Mouse (Mus musculus) adrenal gland, postnatal 14 days (tissue): ENCODE results near the gene Glb1l. TPM values are rescaled to one million over a fixed set of nuclear protein-coding genes. Genes with fewer than 3 reads are reported as not detected.
A peak's percentile ranks its signal among the peaks of the same experiment; 100 is the strongest.
"Not testable (repeated sequence)": the region's sequence is repeated elsewhere in the genome, so short reads cannot be mapped to it uniquely, and the experiment has no call there.

Experiments used
- DNase-seq: peaks from one replicate; pipeline ENCODE4 v3.0.0; 2021; ENCODE audit warnings: mixed read lengths
- long read RNA-seq, 2 experiments: library from polyadenylated mRNA; stranded (forward); transcript quantifications; one replicate each; pipeline ENCODE4 v2.0.0; 2021
- total RNA-seq: library from RNA; stranded (reverse); gene quantifications from 2 replicates; pipeline ENCODE4 v1.2.3, GENCODE M21; 2021

The Glb1l gene
- 18.0 and 24.7 TPM in 2 replicates for total RNA-seq
- long read RNA-seq, experiment 1, partial matches to known transcripts: 4 of 9 reads
- long read RNA-seq, experiment 1, other reads (novel, unspliced or antisense): 2 of 9 reads
- long read RNA-seq, experiment 2, partial matches to known transcripts: 4 of 8 reads
- long read RNA-seq, experiment 2, other reads (novel, unspliced or antisense): 3 of 8 reads

- DNase-seq: peak; percentile 98
Measured at GRCm38 (mm10) chr1:75210136-75211087, at the start of gene Glb1l, which contains the start of gene Stk16. Gene Glb1l (minus strand): TSS chr1:75210813. Gene Stk16 (plus strand): TSS chr1:75210838.

- no peak for DNase-seq
Measured at GRCm38 (mm10) chr1:75255516-75256046, 45.0 kb upstream of the Glb1l start.

GRCm38 (mm10) chr1:75254625-75255013 is 44.0 kb upstream of the Glb1l start:
- DNase-seq: no peak

- DNase-seq: peak; percentile 86
Measured at GRCm38 (mm10) chr1:75253849-75254624, 43.4 kb upstream of the Glb1l start.

- DNase-seq: no peak
Measured at GRCm38 (mm10) chr1:75253029-75253428, 42.4 kb upstream of the Glb1l start.

GRCm38 (mm10) chr1:75252308-75252707 is 41.7 kb upstream of the Glb1l start:
- no peak for DNase-seq

GRCm38 (mm10) chr1:75251112-75251970 is 40.7 kb upstream of the Glb1l start:
- DNase-seq: peak; percentile 88

- no peak for DNase-seq
Measured at GRCm38 (mm10) chr1:75250498-75250897, 39.9 kb upstream of the Glb1l start.

GRCm38 (mm10) chr1:75248041-75248772 is 37.6 kb upstream of the Glb1l start:
- DNase-seq: peak; percentile 88

GRCm38 (mm10) chr1:75247071-75247930 is 36.7 kb upstream of the Glb1l start:
- DNase-seq: no peak

- DNase-seq: peak; percentile 55
Measured at GRCm38 (mm10) chr1:75244836-75245235, 34.2 kb upstream of the Glb1l start.

GRCm38 (mm10) chr1:75244175-75244826 is 33.7 kb upstream of the Glb1l start:
- DNase-seq: no peak

GRCm38 (mm10) chr1:75243411-75243810 is 32.8 kb upstream of the Glb1l start:
- DNase-seq: no peak

GRCm38 (mm10) chr1:75239591-75239990 is 29.0 kb upstream of the Glb1l start:
- DNase-seq: no peak

- peak; percentile 93 for DNase-seq
Measured at GRCm38 (mm10) chr1:75236117-75237050, 25.8 kb upstream of the Glb1l start, which contains the start of gene Dnajb2. Gene Dnajb2 (plus strand): TSS chr1:75236406.

- peak; percentile 78 for DNase-seq
Measured at GRCm38 (mm10) chr1:75234606-75235005, 24.0 kb upstream of the Glb1l start.

- DNase-seq: not testable (repeated sequence)
Measured at GRCm38 (mm10) chr1:75232489-75232888, 21.9 kb upstream of the Glb1l start.

GRCm38 (mm10) chr1:75231664-75232152 is 21.1 kb upstream of the Glb1l start, which contains the start of gene A630095N17Rik:
Gene A630095N17Rik (minus strand): TSS chr1:75232102.
- no peak for DNase-seq
